Mouse (Mus musculus): ENCODE data around the gene Ace3.

The Ace3 gene

DNA sequence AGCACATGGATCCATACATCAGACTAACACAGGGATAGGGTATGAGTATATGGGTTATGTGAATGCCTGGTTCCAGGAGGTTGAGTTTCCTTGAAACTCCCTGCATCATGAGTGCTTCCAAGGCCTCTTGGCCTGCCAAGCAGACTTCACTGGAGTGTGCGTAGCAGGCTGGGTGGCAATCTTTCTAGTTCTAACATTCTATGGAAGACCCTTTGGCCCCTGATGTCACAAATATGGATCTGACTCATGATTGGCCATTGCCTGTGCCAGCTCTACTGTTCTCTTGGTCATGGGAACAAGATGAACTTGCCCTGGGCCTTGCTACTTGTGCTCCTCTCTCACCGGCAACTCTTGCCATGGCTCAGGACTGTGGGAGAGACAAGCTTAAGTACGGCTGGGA, at the start of gene Ace3:
Ace3 (plus strand) TSS at position 301 of the 400 bp plus-strand sequence.
- DNase-seq (ENCODE audit: low spot score), result no peak

DNA sequence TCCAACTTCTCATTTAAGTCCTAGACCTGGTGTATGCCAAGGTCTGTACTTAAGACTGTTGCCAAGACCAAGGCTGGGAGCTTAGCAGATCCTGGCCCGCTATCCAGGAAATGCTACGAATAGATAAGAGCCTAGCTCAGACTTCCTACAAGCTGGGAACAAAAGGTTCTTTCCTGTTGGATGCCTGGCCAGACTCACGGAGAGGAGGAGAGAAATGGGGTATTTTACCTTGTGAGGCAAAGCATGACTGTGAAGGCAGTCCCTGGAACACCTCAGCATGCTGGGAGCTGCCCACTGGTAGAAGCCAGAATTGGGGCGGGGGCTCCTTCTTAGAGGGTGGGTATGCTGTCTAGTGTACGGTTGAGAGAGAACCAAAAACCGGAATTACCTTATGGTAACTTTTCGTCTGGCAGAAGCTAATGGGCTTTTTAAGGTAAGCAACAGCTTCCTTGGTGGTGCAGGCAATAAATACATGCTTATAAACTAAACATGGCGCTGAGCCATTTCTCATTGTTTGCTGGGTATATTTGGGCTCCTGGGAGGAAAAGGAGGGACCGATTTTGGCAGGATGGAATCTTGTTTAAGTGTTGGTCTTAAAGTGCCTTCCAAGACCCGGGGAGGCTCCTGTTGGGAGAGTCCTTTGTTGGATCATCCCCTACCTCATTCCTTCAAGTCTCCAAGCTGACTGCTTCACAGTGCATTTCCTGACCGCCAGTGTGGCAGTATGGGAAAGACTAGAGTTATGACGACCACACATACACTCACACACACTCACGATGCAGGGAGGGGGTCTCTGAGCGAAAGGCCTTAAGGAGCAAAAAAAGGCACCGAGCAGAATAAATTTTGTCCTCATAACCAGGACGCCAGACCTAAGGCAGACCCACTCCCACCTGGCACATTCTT, 49.5 kb upstream of the Ace3 start:
- DNase-seq (ENCODE audit: low spot score), result no peak

DNA sequence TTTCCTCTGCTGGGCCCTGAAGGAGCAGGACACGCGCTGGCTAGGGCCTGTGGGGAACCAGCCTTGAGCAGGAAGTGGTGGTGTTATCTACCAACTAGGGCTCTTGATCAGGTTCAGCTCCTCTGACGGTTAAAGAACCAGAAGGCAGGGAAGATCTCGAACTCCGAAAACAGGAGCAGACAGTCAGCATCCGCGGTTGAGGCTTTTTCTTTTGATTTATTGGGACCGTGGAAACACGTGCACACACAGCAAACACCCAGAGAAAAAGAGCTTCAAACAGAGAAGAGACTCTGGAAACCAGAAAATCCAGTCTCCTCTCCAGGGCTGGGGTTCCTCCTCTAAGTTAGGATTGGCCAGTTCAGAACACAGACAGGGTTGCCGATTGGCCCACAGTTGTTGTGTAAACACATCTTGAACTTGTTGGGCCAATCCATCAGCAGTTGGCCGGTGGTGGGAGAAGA, 47.8 kb upstream of the Ace3 start:
- no peak for DNase-seq (ENCODE audit: low spot score)

DNA sequence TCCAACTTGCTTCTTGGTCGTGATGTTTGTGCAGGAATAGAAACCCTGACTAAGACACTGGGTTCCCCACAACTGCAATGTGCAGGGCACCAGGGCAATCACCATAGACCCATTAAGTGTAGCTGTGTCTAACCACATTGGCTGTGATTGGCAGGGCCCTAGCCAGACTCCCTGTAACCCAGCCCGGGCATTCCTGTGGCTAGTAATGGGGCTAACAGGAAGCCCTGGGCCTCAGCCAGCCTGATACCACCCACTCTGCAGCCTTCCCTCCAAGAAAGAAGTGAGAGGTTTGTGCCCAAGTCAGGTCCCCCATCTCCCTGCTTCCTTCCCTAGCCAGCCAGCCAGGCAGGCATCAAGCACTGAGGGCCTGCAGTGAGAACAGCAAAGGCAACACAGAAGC, 46.2 kb upstream of the Ace3 start:
- DNase-seq (ENCODE audit: low spot score), result no peak

DNA sequence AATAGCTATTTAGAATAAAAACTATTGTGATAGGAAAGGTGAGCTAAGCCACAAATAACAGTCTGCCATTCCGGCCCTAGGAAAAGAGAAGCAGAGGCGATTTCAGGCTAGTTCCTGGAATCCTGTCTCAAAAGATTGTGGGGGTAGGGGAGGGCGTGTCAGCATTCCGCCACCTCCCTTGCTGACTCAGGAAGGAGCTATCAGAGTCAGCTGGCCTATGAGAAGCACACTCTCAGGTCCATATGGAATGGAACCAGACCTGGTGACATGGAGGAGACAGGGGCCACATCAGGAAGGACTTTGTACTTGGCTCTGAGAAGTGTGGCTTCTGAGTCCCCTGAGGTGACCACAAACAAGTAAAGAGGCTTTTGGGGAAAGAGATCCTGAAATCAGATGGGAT, 44.0 kb upstream of the Ace3 start:
- DNase-seq (ENCODE audit: low spot score), result no peak

DNA sequence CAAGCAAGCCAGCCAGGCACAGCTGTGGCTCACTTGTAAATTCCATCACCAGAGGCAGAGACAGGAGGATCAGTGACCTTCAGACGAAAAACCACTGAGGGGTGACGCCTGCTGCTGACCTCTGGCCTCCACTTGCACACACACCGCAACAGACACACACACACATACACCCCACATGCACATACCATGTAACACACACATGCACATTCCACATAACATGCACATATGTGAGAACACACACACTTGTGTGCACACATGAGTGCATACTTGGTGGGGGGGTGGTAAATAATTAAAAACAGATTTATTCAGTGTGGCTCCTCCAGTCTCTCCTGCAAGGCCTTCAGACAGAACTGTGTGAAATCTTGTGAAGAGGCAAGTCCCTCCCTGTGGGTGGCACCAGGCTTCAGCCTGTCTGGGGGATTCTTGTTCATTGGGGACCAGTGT, 42.9 kb upstream of the Ace3 start:
- no peak for DNase-seq (ENCODE audit: low spot score)

DNA sequence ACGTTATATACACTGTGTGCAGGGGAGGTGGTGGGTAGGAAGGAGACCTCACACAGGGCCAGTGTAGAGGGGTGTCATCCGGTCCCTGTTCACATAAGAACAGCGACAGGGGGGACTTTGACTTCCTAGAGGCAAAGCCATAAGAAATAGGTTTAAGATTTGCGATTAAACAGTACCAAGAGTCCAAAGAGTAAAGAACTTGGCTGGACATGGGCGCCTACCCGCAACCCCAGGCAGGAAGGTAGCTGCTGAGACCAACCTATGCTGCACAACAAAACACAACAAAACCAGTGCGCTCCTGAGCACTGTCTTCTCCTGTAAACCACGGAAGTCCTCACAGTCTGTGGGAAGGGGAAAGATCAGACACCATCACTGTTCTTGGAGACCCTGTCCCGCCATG, 42.4 kb upstream of the Ace3 start:
- no peak for DNase-seq (ENCODE audit: low spot score)

DNA sequence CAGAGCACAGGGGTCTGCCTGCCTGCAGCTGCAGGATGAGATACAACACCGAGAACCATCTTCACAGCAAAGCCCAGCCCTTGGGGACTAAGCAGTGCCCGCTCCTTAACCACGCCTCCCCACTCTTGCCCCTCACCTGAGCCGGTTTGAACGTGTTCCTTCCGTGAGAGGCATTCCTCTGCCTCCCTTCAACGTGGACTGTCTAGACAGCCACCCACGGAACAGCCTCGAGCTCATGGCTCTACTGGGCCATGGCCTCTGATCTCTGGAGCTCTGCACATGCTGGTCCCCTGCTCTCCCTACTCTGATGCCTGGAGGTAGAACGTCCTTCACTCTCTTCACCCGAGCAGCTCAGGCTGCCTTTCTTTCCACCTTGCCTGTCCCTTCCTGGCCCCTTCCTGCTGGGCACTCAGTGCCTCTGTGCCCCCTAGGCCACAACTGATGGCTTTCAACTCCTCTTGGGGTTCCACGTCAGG, 41.5 kb upstream of the Ace3 start, which contains the start of gene Cyb561:
Cyb561 (minus strand) TSS at position 426 of the 476 bp plus-strand sequence.
- no peak for DNase-seq (ENCODE audit: low spot score)

DNA sequence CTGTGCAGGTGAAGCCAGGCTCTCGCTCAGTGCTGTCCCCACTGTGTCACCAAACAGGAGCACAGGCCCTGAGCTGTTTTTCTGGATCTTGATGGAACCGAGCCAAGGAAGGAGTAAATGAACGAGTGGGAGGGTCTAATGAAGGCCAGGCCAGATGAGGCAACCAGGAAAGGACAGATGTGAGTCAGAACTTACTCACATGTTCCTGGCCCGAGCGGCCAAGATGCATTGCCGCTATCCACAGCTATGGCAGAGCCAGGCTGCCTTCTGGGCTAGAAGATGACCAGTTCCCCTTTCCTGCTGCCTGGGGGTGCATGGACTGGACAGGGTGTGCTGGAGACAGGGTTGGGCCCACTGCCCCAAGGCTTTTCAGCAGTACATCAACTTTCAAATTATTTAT, 41.1 kb upstream of the Ace3 start:
- DNase-seq (ENCODE audit: low spot score), result no peak

DNA sequence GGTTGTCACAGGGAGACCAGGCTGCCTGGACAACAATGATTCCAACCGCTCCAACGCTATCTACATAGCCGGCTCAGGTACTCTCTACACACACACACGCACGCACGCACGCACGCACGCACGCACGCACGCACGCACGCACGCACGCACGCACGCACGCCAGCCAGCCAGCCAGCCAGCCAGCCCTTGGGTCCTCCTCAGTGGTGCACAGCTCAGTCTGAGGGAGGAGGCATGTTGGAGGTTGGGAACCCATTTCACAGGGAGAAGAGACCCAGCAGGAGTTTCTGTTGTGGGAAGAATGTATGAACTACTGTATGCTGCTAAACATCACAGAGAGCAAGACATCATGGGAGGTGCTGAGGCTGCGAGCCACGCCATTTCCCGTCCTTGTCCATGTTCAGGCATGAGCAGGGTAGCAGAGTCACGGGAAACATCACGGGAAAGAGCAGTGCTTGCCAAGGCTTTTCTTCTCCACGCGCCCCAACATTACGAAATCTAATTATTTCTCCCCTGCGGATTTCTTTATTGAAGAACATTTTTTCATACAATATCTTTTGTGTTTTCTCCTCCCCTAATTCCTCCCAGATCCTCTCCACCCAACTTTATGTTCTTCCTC, 38.6 kb upstream of the Ace3 start:
- DNase-seq (ENCODE audit: low spot score), result no peak

DNA sequence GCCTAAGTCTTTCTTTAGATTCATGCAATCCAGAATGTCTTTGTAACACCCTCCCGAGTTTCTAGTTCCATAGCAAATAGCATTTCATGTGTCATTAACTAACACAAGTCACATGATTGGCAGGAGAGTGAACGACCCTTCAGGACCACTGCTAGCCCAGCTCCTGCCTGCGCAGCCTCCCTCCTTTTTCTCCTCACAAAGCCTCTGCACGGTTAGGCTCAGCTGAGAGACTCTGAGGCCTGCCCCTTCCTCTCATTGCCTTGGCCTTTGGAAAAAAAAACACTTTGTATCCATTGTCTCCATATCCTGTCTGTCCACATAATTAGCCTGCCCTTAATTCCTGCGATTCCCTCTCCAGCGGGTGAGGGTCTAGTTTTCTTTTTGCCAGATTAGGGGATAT, 37.0 kb upstream of the Ace3 start:
- DNase-seq (ENCODE audit: low spot score), result no peak

DNA sequence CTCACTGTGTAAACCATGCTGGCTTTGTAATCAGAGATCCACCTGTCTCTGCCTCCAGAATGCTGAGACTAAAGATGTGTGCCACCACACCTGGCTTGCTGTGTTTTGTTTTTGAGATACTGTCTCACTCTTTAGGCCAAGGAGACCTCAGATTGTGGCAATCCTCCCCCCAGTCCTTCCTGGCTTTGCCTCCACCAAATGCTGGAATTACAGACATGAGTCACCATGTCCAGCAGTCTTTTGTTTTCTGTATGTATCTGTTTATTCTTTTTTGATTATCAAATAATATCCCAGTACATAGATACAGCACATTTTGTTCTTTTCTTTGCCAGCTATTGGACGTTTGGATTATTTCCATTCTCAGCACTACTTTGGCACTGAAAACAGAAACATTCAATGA, 35.9 kb upstream of the Ace3 start:
- DNase-seq (ENCODE audit: low spot score), result no peak

DNA sequence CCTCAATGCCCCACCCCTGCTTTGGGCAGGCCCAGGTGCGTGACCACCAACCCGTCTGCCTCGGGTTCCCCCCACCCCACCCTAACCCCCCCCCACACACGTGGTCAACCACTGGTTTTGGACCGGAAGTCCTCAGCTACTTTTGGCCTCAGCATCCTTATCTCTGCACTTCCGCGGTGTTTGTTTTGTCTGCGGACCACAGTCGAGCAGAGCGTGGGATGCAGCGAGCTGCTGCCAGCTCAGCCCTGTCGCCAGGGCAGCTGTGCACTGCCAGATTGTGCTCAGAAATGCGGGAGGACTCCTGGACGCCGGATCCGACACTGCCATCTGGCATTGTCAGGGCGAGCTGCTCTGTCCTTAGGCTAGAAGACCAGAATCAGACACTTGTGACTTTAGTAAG, 35.1 kb upstream of the Ace3 start:
- DNase-seq (ENCODE audit: low spot score), result no peak

DNA sequence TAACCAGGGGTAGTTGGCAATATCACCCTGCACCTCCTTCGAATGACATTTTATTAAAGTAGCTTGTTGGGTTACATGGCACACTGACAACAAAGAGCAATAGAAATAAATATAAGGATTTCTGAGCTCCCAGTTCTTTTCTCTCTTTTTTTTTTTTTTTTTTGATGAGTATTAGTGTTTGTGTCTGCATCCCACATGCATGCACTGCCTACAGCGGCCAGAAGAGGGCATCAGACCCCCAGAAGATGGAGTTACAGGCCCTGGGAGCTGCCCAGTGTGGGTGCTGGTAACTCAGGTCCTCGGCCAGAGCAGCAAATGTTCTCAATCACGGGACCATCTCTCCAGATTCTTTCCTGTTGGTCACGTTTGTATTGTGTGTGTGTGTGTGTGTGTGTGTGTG, 29.8 kb upstream of the Ace3 start:
- no peak for DNase-seq (ENCODE audit: low spot score)

DNA sequence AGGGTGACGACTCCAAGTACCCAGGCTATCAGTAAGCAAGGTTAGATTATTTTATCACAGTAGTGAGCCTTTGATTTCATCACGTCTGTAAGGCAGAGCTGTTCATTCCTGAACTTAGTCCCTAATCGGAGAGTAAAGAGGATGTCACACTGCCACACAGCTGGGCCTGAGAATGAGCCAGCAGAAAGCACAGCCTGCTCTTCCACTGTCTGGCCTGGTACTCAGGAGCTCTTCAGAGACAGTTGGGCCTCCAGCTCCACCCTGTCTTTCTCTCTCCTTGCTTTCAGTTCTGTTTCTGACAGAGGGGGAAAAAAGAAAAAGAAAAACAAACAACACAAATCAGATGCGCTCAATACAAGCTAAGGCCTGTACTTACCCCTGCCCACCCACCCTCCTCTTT, 28.2 kb upstream of the Ace3 start:
- no peak for DNase-seq (ENCODE audit: low spot score)

DNA sequence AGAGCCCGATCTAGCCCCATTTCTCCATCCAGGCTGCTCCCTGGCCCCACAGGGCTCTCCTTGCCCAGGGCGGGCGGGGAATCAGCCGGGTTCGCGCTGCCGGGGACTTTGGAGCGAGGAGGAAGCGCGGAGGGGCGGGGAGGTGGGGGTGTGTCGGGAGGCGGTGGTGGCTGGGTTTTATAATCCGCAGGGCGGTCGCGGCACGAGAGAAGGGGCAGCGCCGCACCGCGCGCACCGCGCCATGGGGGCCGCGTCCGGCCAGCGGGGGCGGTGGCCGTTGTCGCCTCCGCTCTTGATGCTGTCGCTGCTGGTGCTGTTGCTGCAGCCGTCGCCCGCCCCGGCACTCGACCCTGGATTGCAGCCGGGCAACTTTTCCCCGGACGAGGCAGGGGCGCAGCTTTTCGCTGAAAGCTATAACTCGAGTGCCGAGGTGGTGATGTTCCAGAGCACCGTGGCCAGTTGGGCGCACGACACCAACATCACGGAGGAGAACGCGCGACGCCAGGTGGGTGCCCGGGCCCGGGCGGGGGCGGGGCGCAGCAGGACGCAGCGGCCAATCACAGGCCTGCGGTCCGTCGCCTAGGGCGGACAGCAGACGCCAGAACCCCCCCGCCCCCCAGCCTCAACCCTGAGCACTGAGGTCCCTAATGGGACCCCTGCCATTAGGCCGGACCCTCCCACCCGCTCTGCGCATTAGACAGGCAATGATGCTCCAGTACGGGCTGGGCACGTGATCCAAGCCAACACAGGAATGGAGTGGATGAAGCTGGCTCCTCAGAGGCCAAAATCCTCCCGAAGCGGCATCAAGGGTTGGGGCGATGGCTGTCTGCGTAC, 26.5 kb upstream of the Ace3 start, which contains the start of gene Ace:
Ace (plus strand) TSS at position 205 of the 834 bp plus-strand sequence.
- no peak for DNase-seq (ENCODE audit: low spot score)

DNA sequence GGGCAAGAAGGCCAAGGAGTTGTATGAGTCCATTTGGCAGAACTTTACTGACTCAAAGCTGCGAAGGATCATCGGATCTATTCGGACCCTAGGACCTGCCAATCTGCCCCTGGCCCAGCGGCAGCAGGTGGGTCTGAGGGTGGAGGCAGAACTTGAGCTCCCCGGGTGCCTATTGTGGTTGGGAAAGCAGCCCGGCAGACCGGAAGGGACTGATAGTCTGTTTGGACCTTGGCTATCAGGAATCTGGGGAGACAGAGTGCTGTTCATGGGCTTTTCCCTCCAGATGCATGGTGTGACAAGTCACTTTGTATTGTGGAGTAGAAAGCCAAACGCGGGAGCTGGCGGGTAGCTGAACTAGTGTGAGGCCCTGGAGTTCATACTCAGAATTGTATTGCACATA, 25.5 kb upstream of the Ace3 start:
- no peak for DNase-seq (ENCODE audit: low spot score)

DNA sequence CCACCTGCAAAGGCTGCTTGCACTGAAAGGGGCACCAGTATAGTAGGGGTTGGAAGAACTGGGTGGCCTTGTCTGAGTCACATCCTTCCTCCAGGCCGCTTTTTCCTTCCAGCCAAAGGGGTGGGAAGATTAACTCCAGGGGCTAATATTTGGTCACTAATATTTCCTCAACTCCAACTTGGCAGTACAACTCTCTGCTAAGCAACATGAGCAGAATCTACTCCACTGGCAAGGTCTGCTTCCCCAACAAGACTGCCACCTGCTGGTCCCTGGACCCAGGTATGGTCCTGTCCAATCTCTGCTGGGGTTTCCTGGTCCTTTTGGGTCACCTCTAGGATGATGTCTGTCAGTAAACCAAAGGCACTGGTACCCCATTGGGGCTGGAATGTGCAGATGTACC, 25.0 kb upstream of the Ace3 start:
- no peak for DNase-seq (ENCODE audit: low spot score)

DNA sequence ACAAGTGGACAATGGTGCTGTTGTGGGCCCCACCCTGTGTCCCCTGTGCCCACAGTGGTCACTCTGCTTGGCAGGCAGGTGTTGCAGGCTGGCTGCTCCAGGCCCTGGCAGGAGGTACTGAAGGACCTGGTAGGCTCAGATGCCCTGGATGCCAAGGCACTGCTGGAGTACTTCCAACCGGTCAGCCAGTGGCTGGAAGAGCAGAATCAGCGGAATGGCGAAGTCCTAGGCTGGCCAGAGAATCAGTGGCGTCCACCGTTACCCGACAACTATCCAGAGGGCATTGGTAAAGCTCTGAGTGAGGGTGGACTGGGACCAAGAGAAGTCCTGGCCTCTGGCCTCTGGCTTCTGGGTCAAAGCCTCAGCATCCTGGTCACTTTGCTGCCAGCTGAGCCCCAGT, 19.9 kb upstream of the Ace3 start:
- no peak for DNase-seq (ENCODE audit: low spot score)

DNA sequence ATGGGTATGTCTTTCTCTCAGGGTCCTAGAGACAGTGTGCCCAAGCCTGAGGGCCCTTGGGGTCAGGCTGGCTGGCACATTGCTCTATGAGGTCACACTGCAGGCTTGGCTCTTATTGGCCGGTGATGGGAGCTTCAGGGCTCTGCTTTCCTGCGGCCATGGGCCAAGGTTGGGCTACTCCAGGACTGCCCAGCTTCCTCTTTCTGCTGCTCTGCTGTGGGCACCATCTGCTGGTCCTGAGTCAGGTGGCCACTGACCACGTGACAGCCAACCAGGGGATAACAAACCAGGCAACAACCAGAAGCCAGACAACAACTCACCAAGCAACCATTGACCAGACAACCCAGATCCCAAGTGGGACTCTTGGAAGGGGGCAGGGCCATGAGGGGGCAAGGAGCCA, 19.4 kb upstream of the Ace3 start:
- no peak for DNase-seq (ENCODE audit: low spot score)

DNA sequence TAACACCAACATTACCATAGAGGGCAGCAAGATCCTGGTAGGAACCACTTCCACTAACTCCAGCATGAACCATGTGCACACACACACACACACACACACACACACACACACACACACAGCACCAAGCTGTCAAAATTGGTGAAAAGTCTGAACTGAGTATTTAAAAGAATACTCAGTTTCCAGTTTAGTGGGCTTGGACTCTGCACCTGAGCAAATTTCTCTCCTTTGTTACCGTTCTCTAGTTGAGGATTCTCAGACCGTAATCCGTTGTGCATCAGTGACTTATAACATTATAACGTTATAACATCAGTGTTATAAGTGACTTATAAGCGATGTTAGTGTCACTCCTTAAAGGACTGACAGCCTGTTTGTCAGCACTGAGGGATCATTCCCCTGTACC, 18.8 kb upstream of the Ace3 start:
- DNase-seq (ENCODE audit: low spot score), result no peak

DNA sequence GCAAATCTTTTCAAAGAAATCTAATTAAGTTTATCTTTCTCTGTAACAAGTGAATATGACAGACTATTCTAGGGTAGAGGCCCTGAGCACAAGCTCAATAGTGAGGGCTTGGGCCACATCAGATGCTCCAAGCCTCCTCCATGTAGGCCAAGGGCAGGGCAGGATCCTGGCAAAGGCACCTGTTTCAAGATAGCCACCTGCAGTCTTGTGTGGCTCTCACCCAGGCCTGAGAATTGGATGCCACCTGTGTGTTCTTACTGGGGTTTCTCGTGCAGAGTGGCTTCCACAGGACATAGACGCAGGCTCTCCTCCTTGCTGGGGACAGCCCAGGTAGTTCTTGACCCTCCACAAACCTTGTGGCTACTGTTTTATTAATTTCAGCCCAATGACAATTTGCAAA, 16.2 kb upstream of the Ace3 start:
- DNase-seq (ENCODE audit: low spot score), result no peak
